Mouse (Mus musculus) c-Kit-positive CD71-positive TER-119-positive erythroid progenitor cells, embryonic 14.5 days (primary cell): Measurements from ENCODE around the gene Ssc4d.

Experiments
- DNase-seq: peaks from one replicate; pipeline ENCODE4 v3.0.0-alpha.2; 2013; ENCODE audit warnings: low spot score

The Ssc4d gene

GRCm38 (mm10) chr5:135975893-135976668 is 1.8 kb upstream of the Ssc4d start:
- DNase-seq, result no peak

- no peak for DNase-seq
Observed at GRCm38 (mm10) chr5:135971876-135972275, 2.5 kb downstream of the Ssc4d start.

GRCm38 (mm10) chr5:135970247-135970646 is 4.1 kb downstream of the Ssc4d start:
- no peak for DNase-seq

- peak; percentile 63 for DNase-seq
Observed at GRCm38 (mm10) chr5:135968781-135969180, 5.5 kb downstream of the Ssc4d start.

GRCm38 (mm10) chr5:135966866-135967265 is 7.5 kb downstream of the Ssc4d start:
- DNase-seq, result peak; percentile 34

- DNase-seq, result no peak
Observed at GRCm38 (mm10) chr5:135965501-135965930, 8.8 kb downstream of the Ssc4d start.

GRCm38 (mm10) chr5:135963280-135963627 is 11.1 kb downstream of the Ssc4d start:
- DNase-seq, result no peak

GRCm38 (mm10) chr5:135962492-135963279 is 11.6 kb downstream of the Ssc4d start:
- DNase-seq, result peak; percentile 99

- DNase-seq, result no peak
Observed at GRCm38 (mm10) chr5:135962125-135962491, 12.2 kb downstream of the Ssc4d start.

- no peak for DNase-seq
Observed at GRCm38 (mm10) chr5:135960909-135961635, 13.3 kb downstream of the Ssc4d start.

- no peak for DNase-seq
Observed at GRCm38 (mm10) chr5:135959911-135960310, 14.4 kb downstream of the Ssc4d start.

GRCm38 (mm10) chr5:135958367-135958766 is 16.0 kb downstream of the Ssc4d start:
- DNase-seq, result no peak

- peak; percentile 98 for DNase-seq
Observed at GRCm38 (mm10) chr5:135957207-135957974, 16.9 kb downstream of the Ssc4d start.

- no peak for DNase-seq
Observed at GRCm38 (mm10) chr5:135956300-135957206, 17.8 kb downstream of the Ssc4d start.

- no peak for DNase-seq
Observed at GRCm38 (mm10) chr5:135952830-135953229, 21.5 kb downstream of the Ssc4d start.

GRCm38 (mm10) chr5:135951660-135952059 is 22.7 kb downstream of the Ssc4d start:
- DNase-seq, result no peak

GRCm38 (mm10) chr5:135950710-135951412 is 23.5 kb downstream of the Ssc4d start:
- peak; percentile 77 for DNase-seq

GRCm38 (mm10) chr5:135946621-135947020 is 27.7 kb downstream of the Ssc4d start:
- no peak for DNase-seq

GRCm38 (mm10) chr5:135945916-135946408 is 28.4 kb downstream of the Ssc4d start:
- no peak for DNase-seq

GRCm38 (mm10) chr5:135942710-135943109 is 31.6 kb downstream of the Ssc4d start:
- DNase-seq, result no peak
